Mouse (Mus musculus) gastrocnemius, postnatal 4 days (tissue): ENCODE results near the gene Cavin3. TPM values are rescaled to one million over a fixed set of nuclear protein-coding genes. Genes with fewer than 3 reads are reported as not detected.

Source experiments
- DNase-seq, 2 experiments: peaks; one replicate each; pipeline ENCODE4 v3.0.0; 2021 to 2022; ENCODE audit warnings: low spot score in 2 of 2, mixed read lengths in 2 of 2
- long read RNA-seq, 2 experiments: library from polyadenylated mRNA; stranded (forward); transcript quantifications; one replicate each; pipeline ENCODE4 v2.0.0; 2021
- total RNA-seq, 2 experiments: library from RNA; stranded (reverse); gene quantifications; 2 replicates each; pipeline ENCODE4 v1.2.3; 2021

Gene Cavin3
- 10 to 100 TPM; 63.8 to 65.3 TPM for total RNA-seq
- long read RNA-seq, experiment 1, transcript Cavin3-201 (2 exons, 1,662 nt) = major isoform, 165 of 170 reads
- long read RNA-seq, experiment 1, partial matches to known transcripts = 0 of 170 reads
- long read RNA-seq, experiment 1, other reads (novel, unspliced or antisense) = 5 of 170 reads
- long read RNA-seq, experiment 2, transcript Cavin3-201 (2 exons, 1,662 nt) = major isoform, 142 of 149 reads
- long read RNA-seq, experiment 2, partial matches to known transcripts = 0 of 149 reads
- long read RNA-seq, experiment 2, other reads (novel, unspliced or antisense) = 7 of 149 reads

DNA sequence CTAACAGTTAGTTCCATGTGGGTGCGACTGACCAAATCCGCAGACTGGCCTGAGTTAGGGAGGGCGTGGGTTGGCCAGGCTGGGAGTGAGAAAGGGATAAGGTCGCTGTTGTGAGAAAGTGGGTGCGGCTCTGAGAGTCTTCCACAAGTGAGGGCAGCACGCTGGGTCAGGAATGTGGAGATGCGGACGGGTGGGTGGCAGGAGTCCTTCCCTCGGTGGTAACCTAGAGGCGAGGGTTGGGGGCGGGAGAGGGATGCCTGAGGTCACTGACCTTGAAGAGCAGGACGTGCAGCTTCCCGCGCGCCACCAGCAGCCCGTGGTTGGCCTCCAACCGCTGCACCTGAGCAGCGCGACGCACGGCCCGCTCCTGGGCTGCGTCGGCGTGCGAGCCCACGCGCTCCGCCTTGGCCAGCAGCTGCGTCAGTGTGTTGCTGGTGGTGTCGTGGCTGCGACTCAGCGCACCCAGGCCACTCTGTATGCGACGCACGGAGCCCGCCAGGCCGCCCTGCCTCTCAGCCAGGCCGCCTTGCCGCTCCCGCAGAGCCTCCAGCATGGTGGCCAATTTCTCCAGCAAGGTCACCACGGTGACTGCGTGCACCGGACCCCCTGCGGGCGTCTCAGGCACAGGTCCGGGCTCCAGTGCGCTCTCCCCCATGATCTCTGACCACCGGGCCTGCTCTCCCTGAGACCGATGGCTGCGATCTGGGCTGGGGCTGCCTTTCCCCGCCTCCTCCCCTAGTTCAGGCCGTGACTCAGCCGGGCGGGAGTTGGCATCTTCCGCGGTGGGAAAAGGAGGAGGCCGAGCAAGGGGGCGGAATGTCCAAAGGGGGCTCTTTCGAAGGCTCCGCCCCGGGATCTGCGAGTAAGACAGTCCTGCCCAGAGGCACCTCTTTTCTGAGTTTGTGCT lies at the start of gene Cavin3:
Gene Cavin3, minus strand, starts transcription at position 796 of the 907 bp plus-strand sequence.
- peak; percentile 81 to 89 for DNase-seq

DNA sequence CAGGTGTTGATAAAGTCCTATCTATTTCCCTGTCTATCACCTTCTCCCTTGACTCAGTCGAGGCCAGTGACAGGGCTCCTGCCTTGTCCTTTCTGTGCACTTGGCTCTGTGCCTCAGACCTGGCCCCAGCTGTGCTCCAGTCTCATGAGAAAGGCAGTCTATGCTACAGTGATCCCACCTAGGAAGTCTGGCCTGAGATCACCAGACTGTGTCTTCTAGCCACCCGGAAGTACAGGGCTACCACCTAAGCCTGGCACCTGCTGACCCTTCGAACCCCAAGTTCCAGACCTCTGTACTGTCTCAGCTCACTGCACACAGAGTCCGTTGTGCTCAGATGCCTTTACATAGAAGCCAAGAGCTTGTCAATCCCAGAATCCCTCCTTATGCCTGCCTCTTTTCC lies 46.0 kb upstream of the Cavin3 start:
- DNase-seq = no peak

DNA sequence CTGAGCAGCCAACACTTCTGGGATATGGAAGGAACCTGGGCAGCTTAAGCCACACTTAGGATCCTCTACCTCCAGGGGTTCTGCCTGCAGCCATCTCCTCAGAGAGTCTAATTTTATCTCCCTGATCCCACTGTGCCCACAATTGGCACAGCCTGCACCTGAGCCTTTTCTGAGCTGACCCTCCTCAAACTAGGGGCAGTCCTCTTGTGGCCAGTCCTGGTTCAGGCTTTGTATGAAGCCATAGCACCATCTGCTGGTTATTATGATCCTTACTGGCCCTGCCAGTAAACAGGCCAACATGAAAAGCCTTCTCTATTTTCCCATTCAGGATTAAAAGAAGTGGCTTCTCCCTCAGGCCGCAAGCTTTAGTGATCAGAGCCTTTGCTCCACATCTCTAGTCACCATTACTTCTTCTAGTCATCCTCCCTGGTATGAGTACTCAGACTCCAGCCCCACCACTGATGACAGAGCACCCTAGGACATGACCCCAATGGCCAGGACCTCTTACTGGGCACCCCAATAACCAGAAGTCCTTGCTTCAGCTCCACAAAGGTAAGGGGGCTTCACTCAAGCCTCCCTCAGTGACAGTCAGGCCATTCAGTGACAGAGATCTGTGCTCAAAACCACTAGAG lies 45.3 kb upstream of the Cavin3 start:
- DNase-seq = no peak

DNA sequence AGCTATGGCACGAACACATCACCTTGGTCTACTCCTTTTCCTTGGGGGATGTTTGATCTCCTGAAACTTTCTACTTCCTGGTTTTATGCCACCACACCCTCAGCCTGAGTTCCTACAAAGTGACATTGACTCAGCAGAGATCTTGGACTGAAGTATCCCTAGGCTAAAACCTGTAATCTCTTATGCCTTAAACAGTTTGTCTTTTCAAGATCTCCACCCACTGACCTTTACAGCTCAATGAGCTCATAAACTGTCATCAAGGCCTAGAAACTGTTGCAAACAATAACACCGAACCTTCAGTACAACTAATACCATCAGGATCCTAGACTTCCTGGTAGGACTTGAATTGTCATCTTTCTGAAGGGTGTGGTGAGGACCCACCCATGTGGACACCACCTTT lies 42.1 kb upstream of the Cavin3 start:
- no peak for DNase-seq

DNA sequence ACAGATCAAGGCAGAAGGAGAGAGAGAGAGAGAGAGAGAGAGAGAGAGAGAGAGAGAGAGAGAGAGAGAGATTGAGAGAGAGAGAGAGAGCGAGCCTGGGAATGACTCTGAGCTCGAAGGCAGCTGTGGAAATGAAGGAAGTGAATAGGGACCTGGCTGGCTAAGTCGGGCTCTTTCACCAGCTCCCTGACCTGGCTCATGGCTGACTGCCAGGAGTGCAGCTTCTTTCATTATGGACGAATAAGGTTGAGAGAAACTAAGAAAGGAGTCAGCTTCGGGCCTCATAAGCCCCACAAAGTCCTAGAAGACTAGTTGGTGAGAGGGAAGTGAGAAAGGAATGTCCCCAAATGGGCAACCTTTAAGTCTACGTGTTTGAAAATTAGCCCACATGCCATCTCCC lies 38.1 kb upstream of the Cavin3 start:
- no peak for DNase-seq

DNA sequence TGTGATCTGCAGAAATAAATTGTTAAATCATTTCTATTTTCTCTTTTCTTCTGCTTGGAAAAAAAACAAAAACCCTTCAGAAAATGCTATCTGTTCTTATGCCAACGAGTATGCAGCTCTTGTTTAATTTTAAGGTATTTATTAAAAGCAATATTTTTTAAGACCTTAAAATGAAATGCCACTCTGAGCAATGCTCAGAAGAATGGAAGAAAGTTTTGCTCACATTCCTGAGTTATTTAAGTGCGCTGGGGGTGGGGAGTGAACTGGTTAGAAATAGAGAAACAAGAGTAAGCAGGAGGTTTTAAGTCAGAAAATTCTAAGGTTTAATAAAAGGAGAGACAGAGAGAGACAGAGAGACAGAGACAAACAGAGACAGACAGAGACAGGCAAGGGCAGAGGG lies 37.7 kb upstream of the Cavin3 start:
- DNase-seq = no peak

DNA sequence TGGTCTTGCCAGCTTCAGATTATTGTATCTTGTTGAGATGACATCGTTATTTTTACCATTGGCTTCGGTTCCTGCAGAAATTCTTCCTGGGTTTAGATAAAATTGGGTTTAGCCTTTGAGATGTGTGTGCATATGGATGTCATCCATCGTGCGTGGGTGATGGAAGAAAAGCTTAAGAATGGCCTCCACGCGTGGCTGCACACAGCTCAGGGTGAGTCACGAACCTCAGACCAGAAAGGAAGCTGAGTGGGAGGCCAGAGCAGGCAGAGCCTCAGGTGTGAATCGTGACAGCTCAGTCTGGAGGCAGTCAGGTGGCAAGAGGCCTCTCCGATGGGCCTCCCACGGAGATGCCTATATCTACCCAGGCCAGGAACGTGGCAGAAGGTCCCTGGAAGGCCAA lies 37.2 kb upstream of the Cavin3 start:
- DNase-seq = no peak

GRCm38 (mm10) chr7:105516669-105517360 lies 34.7 kb upstream of the Cavin3 start:
- DNase-seq = no peak

DNA sequence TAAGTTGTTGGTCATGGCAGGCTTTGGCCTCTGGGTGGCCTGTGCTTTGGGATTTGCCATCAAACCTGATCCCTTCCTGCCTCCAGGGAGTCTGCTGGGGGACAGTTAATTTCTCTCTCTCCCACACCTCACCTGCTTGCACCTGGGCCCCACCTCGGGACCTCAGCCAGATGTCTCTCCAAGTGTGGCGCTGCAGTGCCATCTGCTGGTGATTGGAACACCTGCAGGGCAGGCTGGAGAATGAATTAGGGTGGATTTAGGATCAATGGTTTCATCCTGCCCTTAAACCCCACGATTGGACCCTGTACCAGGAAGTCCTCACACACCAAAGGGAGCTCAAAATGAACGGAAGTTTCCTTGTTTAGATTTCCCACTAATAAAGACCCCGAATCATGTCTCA lies 33.1 kb upstream of the Cavin3 start:
- peak; percentile 24 to 38 for DNase-seq

DNA sequence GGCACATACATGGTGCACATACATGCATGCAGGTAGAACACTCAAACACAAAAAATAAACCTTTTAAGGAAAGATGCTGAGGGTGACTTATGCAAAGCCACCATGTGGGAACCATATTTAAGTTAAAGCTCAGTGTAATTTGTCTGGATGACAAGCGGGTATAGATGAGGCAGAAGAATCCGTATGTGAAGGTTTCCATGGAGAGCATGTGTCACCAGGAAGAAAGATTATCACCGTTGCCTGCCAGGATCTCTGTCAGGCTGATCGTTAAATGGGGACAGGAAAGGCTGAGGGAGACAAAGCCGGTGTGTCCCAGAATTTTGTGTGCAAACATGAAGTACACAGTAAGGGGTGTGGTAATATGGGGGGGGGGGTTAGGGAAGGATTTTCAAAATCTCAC lies 32.5 kb upstream of the Cavin3 start:
- DNase-seq = no peak

- no peak for DNase-seq
These were observed 31.8 kb upstream of the Cavin3 start for GRCm38 (mm10) chr7:105513845-105514291.

- no peak for DNase-seq
These were observed 28.0 kb upstream of the Cavin3 start for GRCm38 (mm10) chr7:105510143-105510542.

- DNase-seq = no peak
These were observed 25.2 kb upstream of the Cavin3 start for GRCm38 (mm10) chr7:105507257-105507656.

DNA sequence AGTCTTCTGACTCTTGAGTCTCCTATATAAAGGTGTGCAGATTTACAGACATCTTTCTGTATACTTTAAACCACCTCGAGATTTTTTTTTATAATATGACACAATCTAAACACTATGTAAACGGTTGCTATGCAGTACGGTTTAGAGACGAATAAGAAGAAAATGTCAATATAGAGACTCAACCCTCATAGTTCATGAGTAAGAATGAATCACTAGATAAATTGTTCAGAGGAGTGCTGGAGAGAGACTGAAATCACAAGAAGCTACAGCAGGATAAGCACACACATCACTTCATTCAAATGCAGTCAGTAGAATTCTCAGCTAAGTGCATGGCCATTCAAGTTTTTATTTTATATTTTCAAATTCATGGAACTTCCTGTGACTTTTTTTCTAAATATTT lies 19.9 kb upstream of the Cavin3 start:
- DNase-seq = no peak

DNA sequence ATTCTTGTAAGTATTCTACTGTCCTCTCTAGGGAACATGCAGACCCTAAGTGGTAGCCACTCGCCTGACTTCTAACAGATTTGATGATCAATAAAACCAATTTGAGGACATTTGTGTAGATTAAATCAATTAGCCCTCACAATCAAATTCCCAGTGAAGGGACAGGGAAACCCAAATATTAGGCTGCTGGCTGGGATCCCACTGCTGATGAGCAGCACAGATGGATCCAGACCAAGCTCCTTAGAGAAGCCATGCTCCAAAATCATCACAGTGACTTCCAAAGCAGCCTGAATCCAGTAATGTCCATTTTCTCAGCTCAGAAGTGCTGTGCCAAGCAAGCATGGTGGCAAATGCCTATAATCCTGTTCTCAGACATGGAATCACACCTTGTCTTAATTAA lies 17.6 kb upstream of the Cavin3 start:
- DNase-seq = no peak

GRCm38 (mm10) chr7:105498854-105499492 lies 16.9 kb upstream of the Cavin3 start:
- no peak for DNase-seq

DNA sequence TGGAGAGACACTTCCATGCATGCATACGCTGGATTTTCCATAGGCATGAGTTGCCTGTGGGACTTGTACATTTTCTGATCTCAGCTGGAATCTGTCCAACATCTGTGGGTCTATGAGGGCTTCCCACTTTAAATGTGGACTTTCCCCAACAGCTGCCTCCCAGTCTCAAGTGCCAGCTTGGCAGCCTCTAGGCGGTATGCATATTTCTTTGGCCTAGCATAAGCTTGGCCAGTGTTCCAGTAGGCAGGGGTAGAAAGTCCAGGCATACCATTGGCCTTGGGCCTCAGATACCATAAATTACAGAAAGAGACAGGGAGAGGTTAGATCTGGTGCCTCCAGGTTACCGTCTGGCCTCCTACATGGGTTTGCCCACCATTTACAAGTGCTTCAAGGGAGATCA lies 15.8 kb upstream of the Cavin3 start:
- DNase-seq = no peak

DNA sequence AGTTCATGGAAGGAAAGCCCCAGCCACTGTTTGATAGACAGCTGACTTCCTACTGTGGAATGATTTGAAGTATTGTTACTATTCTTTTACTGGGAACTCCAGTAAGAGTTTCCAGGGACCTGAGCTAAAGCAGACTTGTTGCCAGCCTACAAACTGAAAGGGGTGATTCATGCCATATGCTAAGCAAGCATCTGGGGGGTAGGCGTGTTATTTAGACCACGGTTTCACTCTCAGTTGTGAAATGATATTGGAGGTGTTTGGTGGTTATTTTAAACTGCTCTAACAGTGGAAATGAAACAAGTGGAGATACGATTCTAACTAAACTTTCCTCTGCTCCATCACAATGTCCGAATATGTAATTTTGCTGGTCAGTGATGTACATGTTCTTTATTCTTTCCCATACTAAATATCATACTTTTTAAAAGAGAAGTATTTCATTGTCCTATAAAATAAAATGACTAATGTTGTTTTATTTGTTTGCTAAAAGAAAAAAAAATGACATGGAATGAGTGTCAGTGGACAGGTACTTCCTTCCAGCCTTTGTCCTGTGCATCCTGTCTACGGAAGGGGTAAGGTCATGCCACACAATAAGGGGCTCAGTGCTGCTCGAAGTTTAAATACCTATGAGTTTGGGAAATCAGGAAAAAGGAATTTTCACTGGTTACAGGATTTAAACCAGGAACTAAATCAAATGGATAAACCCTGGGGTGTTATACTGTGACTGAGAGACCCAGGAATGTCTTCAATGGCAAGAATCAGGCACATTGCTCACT lies 5.2 kb upstream of the Cavin3 start:
- no peak for DNase-seq

DNA sequence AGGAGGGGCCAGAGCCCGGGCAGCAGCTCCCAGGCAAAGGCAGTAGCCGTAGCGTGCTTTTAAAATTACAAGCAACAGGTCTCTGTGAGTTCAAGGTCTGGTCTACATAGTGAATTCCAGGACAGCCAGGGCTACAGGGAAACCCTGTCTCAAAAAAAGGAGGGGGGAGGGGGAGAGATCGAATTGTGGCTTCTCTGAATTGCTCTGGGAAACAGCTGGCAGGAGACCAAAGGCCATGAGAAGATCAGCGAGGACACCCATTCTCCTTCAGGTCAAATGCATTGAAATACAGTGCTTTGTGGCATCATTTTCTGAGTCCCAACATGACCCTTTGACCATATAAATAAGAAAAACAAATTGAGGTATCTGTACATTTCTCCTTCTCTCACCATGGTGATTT lies 2.9 kb upstream of the Cavin3 start:
- DNase-seq = no peak

DNA sequence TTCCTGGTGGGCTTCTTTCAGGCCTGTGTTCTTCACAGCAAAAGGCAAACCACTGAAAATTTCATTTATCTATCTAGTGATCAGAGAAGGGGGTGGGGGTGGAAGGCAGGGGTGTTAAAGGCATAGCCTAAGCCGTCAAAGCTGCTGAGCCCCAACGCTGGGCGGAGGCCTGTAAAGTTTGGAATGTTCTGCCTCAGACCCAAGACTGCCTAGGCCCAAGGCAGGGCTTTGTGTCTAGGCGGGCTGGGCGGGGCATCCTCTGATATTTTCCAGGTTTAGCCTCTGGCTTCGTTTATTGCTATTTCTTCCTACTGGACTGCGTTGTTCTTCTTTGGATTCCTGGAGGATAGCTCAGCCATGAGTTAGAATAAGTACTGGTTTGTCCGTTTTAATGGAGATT lies 326 bp upstream of the Cavin3 start:
- DNase-seq = peak; percentile 48 to 65
